Mouse (Mus musculus): ENCODE data around the gene Cmpk1.

Cmpk1 gene

DNA sequence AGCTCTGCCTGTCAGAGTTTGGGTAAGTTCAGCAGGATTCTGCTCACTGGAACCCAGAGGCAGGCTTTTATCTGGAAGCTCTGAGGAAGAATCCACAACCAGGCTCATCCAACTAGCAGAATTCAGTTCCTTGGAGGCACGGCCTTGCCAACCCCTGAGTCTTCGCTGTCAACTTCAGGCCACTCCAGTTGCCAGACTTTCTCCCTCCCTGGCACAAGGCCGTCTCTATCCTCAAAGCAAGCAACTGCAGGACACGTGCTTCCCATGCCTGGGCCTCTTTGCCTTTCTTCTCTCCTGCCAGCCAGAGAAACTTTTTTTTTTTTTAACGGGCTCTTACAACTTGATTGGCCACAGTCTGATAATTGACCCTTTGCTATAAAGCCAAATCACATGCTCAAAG lies 42.0 kb downstream of the Cmpk1 start:
- DNase-seq (ENCODE audit: low read depth, low spot score): no peak

DNA sequence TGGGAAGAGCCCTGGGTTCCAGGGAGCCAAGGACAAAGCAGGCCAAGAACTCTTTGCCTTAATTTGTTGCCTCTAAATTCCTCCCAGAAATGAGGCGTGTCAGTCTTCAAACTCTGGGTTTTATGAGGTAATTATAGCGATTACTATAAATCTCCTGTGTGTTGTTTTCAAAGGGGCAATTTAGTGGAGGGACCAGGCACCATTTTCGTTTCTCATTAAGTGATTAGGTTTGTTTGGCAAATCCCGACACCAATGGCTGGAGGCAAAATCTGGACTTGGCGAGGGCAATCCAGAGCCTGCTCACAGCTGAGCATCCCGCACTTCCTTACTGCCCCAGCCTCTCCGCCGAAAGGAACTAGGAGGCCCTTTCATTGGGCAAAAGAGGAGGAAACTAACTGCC lies 44.5 kb downstream of the Cmpk1 start:
- no peak for DNase-seq (ENCODE audit: low read depth, low spot score)

DNA sequence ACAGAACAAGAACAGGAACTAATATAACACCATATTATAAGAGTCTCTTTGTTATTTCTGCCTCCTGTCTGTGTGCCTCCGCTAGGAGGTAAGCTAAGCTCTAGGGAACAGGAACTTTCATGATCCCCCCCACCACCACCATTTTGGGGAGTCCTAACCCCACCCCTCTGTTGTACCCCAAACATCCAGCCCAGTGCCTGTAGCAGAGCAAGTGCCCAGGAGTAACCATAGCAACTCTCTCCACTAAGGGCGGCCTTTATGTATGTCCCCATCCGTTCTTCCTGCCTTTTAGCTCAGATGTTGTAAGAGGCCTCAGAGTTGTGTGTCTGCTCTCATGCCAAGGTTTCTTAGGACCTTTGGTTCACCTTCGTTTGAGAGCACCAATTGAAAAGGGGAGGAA lies 44.9 kb downstream of the Cmpk1 start:
- no peak for DNase-seq (ENCODE audit: low read depth, low spot score)

DNA sequence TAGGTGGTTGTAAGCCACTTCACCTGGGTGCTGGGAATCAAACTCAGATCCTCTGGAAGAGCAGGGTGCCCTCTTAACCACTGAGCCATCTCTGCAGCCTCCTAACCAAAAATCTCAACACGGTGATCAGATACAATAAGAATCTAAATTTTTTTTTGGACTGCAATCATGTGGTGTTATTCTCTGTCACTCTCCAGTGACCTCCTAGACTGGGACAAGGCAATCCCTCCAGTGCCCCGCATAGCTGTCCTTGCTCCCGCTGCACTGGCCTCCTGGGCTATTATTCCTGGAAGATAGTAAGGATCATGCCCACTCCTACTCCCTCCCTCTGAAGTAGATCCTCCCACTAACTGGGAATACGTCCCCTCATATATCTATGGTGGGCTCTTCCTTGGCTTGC lies 45.7 kb downstream of the Cmpk1 start:
- no peak for DNase-seq (ENCODE audit: low read depth, low spot score)

DNA sequence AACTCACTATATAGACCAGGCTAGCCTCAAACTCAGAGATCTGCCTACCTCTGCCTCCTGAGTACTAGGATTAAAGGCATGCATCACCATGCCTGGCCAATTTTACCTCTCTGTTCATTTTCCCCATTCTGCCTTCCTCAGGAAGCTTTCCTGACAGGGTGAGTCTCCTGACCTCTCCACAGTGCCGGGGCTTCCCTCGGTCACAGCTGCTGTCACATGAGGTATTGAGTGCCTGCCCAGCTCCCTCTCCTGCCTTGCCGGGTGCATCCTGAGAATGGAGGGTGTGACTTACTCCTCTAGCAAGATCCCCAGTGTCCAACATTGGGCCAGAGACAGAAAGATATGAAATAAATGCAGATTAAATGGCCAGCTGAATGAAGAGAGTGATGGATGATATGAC lies 48.8 kb downstream of the Cmpk1 start:
- no peak for DNase-seq (ENCODE audit: low read depth, low spot score)

DNA sequence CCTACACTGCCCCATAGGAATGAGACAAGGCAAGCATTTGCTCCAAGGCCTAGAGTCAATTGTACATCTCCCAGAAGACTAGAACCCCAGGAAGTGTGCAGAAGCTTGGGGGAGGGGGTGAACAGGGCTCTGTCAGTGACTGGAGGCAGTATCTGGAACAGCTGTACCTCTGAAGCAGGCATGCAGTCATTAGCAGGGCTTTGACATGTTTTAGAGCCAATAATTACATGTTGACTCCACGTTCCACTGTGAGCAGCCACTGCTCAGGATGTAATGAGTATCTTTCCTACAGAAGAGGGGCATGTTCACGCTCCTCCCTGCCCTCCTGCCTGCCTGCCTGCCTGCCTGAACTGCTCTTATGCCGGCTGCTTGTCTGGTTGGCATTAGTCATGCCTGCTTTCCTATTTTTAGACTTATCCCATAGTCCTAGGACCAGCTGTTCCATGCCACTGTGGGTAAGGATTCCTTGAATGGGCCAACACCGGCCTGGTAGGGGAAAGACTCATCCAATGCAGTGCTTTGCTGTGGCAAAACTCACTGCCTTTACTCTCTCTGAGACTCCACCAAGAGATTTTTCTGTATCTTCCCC lies 49.5 kb downstream of the Cmpk1 start:
- peak; percentile 76 for DNase-seq (ENCODE audit: low read depth, low spot score)

DNA sequence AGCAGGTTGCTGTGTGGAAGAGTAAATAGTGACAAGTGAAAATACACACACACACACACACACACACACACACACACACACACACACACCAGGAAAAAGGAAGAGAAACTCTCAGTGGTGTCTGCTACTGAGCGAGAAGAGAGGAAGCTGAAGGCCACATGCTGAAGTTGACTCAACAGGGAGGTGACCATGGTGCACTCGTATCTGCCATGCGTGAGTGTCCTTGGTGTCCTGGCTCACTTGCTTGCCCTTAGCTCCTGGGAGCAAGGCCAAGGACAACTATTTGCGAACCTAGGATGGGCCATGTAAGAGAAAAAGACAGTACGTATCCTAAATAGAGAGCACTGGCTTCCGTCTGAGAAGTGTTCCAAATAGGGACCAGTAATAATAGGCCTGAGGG lies 52.9 kb downstream of the Cmpk1 start:
- peak; percentile 14 for DNase-seq (ENCODE audit: low read depth, low spot score)

DNA sequence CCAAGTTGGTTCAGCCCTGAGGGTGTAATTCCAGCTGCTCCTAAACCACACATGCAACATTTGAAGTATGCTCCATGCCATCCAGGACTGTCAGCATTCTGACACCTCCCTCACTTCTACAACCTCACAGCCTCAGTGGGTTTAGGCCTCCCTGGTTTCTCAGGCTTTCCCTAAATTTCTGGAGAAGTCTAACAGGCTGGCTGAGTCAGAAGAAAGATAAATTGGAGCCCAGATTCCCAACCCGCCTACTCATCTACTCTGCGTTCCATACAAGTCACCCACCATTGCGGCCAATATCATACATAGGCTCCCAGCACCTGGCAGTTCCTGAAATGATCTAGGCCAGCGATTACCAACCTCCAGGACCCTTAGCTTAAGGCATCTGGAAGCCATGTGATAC lies 54.3 kb downstream of the Cmpk1 start:
- DNase-seq (ENCODE audit: low read depth, low spot score): peak; percentile 59

DNA sequence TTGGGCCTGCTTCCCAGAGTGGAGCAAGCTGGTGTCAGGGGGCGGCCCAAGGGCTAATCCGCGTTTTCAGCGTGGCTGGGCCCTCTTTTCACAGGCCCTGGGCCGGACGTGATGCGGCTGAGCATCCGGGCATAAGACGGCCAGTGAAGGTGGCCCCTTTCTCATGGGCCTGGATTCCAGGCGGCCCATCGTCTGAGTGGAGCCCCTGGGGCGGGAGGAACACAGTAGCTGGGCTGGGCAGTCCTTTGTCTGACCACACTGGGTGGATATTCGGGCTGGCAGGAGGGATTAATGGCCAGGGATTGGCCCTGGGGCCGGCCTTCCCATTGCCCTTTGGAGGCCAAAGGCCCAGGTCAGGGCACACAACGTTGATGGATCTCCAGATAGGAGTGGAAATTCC lies 57.9 kb downstream of the Cmpk1 start:
- DNase-seq (ENCODE audit: low read depth, low spot score): no peak

DNA sequence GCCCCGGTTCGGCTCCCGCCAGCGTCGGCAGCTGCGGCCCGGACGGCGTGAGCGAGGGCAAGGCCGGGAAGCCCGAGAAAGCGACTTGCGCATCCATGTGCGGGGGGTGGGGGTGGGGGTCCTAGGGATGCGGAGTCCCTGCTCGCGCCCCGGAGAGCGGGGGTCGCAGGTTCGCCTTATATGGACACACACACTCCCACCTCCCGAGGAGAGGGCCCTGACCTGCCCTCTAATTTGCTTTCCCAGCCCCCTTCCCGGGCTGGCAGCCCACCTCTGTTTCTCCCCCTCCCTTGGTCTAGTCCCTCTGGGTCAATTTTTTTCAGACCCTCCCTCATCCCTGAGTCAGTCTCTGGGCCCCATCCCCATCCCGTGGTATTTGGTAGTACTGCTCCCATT lies 61.1 kb downstream of the Cmpk1 start, which contains the start of gene Foxe3:
Gene Foxe3, minus strand, starts transcription at position 97 of the 396 bp plus-strand sequence.
- no peak for DNase-seq (ENCODE audit: low read depth, low spot score)

DNA sequence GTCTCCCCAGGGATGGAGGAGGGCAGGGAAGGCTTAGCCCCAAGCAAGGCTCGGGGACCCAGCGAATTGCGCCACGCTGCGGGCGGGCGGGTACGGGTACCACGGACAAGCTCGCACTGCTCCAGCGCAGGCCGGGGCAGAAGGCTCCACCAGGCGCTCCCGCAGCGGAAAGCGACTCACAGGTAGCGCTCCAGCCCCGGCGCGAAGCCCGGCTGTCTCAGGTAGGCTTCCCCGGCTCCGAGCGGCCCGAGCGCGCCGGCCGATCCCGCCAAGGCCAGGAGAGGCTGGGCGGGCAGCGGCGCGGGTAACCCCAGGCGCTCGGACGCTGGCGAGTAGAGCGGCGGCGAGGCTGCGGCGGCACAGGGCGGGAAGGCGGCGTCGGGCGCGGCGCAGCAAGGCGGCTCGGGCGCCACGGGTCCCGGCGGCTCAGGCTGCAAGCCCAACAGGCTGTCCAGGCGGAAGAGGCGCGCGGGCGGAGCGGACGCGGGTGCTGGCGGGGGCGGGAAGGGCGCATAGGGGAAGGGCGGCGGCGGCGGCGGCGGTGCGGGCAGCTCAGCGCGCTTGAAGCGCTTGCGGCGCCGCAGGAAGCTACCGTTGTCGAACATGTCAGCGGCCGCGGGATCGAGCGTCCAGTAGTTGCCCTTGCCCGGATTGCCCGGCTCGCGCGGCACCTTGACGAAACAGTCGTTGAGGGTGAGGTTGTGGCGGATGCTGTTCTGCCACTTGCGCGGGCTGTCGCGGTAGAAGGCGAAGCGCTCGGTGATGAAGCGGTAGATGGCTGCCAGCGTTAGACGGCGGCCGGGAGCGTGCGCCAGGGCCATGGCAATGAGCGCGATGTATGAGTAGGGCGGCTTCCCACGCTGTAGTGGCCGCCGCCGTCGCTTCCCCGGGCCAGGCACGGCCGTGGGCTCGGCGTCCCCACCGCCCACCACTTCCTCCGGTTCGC lies 61.8 kb downstream of the Cmpk1 start:
- no peak for DNase-seq (ENCODE audit: low read depth, low spot score)

DNA sequence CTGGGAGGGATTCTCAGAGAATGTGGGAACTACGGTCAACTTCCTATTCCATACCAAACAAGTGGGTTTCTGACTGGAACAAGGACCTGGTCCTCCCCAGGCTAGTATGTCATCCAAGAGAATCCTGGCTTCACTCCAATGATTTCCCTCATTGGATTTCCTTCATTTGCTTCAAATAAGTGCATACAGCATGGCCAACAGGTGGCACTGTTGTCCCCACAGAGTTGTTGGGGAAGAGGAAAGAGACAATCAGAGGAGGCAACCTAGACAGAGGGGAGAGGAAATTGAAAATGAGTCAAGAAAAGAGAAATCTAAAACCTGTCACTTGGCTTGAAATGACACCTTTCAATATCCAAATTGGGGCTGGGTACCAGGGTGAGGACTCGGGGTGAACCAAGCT lies 70.0 kb downstream of the Cmpk1 start:
- DNase-seq (ENCODE audit: low read depth, low spot score): peak; percentile 58

DNA sequence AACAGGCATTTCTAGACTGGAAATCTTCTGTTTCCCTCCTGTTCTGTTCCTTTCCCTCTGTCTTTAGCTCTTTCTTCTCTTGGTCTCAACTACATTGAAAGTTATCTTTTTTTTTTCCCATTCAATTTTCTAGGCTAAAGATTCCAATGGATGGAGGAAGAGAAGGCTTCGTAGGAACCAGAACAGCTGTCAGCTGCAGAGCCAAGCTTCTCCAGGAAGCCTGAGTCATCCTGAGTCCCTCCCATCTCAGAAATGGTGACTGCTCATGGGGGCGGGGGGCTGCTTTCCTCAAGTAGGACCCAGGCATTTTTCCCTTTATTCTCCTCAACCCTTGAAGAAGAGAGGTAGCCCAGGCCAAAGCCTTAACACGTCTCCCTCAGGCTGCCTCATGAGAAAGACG lies 71.0 kb downstream of the Cmpk1 start:
- no peak for DNase-seq (ENCODE audit: low read depth, low spot score)

DNA sequence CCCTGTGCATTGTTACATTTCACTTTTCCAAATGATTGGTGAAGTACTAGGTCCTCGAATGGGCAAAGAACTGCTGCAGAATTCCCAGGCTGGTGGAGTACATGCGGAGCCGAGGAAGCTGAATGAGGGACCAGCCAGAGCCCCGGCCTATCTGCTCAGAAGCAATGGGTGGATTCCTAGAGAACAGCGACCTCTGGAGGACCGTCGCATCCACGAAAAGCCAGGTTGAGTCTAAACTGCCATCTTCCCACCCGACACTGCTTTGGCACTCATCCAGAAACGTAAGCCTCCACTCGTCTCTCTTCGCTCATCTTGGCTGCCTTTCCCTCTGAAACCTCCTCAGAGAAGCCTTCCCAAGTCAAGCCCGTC lies 73.5 kb downstream of the Cmpk1 start:
- DNase-seq (ENCODE audit: low read depth, low spot score): peak; percentile 52

DNA sequence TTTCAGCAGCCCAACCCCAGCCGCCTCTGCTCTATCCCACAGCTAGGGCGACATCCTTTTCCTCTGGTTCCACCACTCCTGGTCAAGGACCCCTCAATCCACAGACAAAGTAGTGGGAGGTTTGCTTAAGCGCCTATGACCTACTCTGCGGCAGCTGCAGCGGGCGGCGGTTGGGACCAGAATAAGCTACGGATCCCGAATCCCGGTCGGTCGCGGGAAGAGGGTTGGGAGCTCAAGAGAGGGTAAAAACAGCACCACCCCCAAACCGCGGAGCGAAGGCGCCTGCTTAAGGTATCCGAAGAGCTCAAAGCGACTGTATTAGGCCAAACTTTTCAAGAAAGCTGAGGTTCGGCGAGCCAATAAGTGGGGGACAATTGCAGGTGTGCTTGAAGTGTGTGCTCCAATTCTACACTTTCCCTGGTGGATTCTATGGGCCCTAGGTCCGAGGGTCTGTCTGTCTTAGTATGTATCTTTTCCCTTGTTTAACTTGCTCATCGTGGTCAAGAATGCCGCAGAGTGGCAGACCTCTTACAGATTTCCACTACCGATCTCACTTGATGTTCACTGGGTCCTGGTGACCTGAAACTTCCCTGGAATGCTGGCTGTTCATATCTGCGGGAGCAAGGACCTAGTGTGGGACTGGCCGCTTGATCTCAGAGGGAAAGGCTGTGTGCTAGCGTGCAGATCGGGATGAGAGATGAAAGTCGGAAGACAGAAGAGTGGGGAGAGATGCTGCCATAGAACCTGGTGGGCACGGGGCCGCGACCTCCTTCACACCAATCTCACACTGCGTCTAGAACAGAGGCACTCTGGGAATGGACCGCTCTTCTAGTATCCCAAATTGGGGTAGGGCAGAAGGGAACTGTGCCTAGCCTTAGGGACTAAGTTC lies 74.1 kb downstream of the Cmpk1 start:
- no peak for DNase-seq (ENCODE audit: low read depth, low spot score)

DNA sequence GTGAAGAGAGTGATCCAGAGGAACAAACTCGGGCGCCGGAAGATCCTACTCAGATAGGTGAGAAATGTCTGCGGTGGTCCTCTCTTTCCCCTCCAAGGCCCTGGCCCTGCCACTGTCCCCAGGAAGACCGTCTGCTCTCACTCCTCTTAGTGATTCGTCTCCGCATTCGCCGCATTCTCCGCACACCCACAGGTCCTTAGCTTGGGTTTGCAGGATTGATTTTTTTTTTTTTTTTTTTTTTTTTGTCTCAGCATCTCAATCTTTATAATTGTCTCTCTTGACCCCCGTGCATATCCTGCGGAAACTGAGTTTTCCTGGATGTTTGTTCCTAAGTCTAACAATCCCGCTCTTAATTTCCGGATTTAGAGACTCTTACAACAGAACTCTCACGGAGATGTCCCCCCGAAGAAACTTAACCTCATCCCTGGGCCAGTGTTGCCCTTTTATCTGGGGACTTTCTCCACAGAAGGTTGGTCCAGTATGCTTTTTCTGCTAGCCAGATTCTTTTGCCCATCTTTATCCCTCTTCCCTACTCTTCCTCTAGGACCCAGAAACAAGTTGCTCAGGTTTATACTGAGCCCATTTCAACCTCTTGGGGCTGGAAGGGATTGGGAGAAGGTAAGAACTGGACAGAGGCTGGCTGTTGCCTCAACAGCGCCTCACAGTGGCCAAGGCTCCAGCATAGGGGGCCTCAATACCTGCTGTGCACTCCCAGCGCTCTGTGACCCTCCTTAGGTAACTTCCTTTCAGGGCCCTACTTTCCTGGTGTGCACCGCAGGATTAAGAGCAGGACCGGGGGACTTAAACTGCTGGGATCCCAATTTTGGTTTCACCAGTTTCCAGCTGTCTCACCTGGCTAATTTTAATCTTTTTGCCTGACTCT lies 77.2 kb downstream of the Cmpk1 start:
- DNase-seq (ENCODE audit: low read depth, low spot score): no peak

All from brain, adult 2 months (tissue).